Mouse (Mus musculus) granulocyte monocyte progenitor cell, adult 5-6 weeks (primary cell): ENCODE results near the gene Cd300lb. TPM values are rescaled to one million over a fixed set of nuclear protein-coding genes. Genes with fewer than 3 reads are reported as not detected.
"Not testable (repeated sequence)": the region's sequence is repeated elsewhere in the genome, so short reads cannot be mapped to it uniquely, and the experiment has no call there.

ENCODE experiments used
- ATAC-seq: replicated peaks from 2 replicates; pipeline ENCODE4 v1.8.0; 2016; ENCODE audit warnings: mild to moderate bottlenecking, moderate TSS enrichment, inconsistent platforms; ENCODE audit not compliant: poor library complexity, severe bottlenecking
- total RNA-seq, 2 experiments: library from RNA; stranded (forward) in 1 of 2; stranded (reverse) in 1 of 2; fragments of 200-712, 200-1000 nt in 1 of 2; fragments of >200 nt in 1 of 2; fragmentation: Nextera tagmentation in 1 of 2; gene quantifications; 2 replicates each; pipeline ENCODE4 v1.2.3; 2014 to 2017

The Cd300lb gene
- total RNA-seq (2014; fragmentation: Nextera tagmentation) (24.4 and 25.9 TPM in 2 replicates), total RNA-seq (2017) (17.4 and 17.7 TPM in 2 replicates)

DNA sequence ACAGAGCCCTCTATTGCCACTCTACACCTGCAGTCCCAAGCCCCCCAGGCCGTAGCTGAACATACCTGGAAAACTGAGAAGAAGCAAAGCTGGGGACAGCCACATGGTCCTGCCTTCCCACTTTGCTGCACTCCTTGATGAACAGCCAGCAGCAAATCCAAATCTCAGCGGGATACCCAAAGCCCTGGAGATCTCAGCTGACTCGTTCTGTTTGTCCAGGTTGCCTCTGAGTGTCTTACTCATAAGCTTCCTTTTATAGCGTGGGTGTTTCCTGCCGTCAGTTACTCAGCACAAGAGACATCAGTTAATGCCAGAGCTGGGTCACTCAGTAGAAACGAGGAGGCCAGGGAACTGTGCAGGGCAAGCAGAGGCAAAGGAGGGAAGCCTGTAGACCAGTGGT lies at the start of gene Cd300lb:
TSS of gene Cd300lb (minus strand) at position 243 of the 400 bp plus-strand sequence.
- ATAC-seq = peak; percentile 41

DNA sequence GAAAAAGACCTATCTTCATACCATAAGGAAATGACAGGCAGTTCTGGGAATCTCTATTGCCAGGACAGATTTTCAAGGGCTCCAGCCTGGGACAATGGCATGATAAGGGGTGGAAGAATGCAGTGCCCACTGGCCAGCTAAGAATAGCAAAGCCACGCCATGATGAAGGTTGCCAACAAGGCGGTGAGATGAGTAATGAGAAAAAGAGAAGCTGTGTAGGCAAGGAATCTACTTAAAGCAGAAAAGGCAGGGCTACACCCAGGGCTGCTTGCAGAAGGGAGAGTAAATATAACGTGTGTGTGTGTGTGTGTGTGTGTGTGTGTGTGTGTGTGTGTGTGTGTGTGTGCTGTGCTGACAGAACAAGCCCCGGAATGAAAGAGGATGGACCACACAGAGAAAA lies 47.7 kb upstream of the Cd300lb start:
- no peak for ATAC-seq

- no peak for ATAC-seq
Observed at GRCm38 (mm10) chr11:114972726-114973125, 38.5 kb upstream of the Cd300lb start.

GRCm38 (mm10) chr11:114968752-114969207 lies 34.6 kb upstream of the Cd300lb start, which contains the start of gene Cd300c:
Gene Cd300c, minus strand, starts transcription at chr11:114969157.
- peak; percentile 81 for ATAC-seq

GRCm38 (mm10) chr11:114965182-114965828 lies 31.1 kb upstream of the Cd300lb start:
- peak; percentile 91 for ATAC-seq

GRCm38 (mm10) chr11:114960369-114960768 lies 26.2 kb upstream of the Cd300lb start:
- ATAC-seq = peak; percentile 90

- ATAC-seq = no peak
Observed at GRCm38 (mm10) chr11:114933591-114933990, 595 bp downstream of the Cd300lb start.

GRCm38 (mm10) chr11:114931041-114931440 lies 3.1 kb downstream of the Cd300lb start:
- ATAC-seq = peak; percentile 92

- ATAC-seq = peak; percentile 41
Observed at GRCm38 (mm10) chr11:114929581-114929980, 4.6 kb downstream of the Cd300lb start.

- peak; percentile 65; the same call in 1 of the 2 replicates for ATAC-seq
Observed at GRCm38 (mm10) chr11:114923961-114924360, 10.2 kb downstream of the Cd300lb start.

- no peak for ATAC-seq
Observed at GRCm38 (mm10) chr11:114922439-114922838, 11.7 kb downstream of the Cd300lb start.

GRCm38 (mm10) chr11:114917120-114917519 lies 17.1 kb downstream of the Cd300lb start:
- ATAC-seq = peak; percentile 80

DNA sequence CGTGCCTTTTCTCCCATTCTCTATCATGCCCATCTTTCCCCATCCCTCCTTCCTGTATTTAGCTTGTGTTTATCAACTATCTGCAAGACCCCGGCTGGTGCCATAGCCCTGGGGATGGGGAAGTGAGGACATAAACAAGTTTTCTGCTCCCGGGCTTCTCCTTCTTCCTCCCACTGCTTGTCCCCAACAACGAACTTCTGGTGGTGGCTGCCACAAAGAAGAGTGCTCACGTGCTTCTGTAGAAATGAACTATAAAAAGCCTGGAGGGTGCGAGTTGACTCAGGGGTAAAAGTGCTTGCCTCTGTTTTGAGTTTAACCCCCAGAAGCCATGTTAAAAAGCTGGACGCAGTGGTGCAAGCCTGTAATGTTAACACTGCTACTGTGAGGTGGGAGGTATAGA lies 19.2 kb downstream of the Cd300lb start:
- ATAC-seq = peak; percentile 62

DNA sequence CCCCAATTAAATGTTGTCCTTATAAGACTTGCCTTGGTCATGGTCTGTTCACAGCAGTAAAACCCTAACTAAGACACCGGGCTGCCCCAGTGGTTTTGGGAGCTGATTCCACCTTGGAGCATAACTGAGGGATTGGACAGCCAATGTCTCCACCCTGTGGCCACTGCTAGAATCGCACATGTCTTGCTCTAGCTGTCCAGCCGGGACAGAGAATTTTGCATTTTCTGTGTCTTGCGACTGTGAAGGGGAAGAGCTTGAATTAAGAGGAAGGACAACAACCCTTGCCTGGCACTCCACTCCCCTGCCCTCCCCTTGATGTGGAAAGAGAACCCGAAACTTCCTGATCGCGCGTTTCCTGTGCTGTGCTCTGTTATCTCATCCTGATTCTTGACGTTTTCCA lies 21.3 kb downstream of the Cd300lb start:
- peak; percentile 75 for ATAC-seq

GRCm38 (mm10) chr11:114909538-114909937 lies 24.6 kb downstream of the Cd300lb start:
- not testable (repeated sequence) for ATAC-seq

GRCm38 (mm10) chr11:114908086-114908485 lies 26.1 kb downstream of the Cd300lb start:
- peak; percentile 17 for ATAC-seq

DNA sequence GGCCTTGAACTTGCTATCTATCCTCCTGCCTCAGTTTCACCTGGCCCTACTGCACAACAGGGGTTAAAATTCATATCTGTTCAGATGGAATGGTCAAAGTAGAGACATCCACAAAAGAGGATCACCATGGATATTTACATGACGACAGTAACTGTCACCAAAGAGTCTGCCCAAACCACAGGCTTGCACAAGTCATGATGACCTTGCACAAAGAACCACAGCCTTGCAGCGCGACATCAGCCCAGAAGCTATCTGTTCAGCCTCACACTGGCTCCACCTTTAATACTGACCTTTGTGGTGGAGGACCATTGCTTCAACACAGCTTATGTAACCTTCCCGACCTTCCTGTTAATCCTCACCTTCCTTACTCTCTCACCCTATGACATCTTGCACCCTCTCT lies 26.6 kb downstream of the Cd300lb start:
- peak; percentile 91 for ATAC-seq

DNA sequence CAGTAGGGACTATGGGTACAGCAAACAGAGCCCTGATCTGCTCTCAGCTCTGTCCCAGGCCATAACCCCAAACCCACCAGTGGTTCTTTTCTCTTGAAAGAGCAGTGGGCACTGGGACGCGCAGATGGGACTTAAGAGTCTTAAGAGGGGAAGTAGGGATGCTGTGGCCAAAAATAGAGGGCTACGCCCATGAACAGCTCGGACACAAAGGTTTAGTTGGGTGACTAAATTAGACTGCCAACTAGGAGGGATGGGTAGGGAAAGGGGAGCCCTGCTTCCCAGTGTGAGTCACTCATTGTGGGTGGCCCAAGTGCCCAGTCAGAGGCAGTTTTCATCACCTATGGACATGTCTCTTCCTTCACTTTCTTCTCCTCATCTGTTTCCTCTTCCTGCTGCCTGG lies 31.0 kb downstream of the Cd300lb start:
- peak; percentile 28 for ATAC-seq

GRCm38 (mm10) chr11:114898026-114898425 lies 36.2 kb downstream of the Cd300lb start:
- ATAC-seq = peak; percentile 94

GRCm38 (mm10) chr11:114896085-114896484 lies 38.1 kb downstream of the Cd300lb start:
- no peak for ATAC-seq

DNA sequence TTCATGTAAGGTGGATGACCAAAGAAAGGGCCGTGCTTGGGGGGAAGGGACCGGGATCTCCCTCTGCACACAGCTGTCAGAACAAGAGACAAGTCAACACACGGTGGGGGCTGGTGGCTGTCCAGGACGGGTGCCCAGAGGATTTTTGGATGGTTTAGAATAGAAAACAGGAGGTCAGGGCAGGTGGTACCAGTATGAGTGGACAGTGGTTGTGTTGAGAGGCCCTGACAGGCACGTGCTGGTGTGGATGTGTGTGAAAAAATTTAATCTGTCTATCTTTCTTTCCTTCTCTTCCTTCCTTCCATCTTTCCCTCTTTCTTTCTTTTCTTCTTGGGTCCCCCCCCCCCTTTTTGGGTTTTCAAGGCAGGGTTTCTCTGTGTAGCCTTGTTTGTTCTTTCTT lies 43.6 kb downstream of the Cd300lb start:
- ATAC-seq = no peak; the same call in 1 of the 2 replicates

DNA sequence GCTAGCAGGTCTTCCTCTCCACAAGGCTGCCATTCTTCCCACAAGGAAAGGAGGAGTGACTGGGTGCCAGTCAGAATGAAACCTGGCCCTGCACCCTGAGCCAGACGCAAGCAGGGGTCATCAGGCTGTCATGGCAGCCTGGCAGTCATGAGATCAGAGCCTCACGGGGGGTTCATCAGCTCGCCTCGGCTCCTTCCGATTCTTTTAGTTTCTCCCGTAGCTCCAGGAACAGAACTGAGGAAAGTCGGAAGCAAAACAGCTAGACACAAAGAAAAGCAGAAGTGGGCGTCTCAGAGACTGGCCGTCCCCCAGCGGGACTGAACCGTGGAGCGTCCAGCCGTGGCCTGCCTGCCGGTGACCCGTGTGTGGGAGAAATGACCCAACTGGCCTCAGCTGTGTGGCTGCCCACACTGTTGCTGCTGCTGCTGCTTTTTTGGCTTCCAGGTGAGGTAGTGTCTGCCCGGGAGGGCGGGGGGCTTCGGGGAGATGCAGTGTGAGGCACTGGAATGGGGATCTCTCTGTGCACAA lies 44.1 kb downstream of the Cd300lb start, which contains the start of gene Cd300a:
TSS of gene Cd300a (plus strand) at position 51 of the 528 bp plus-strand sequence.
- peak; percentile 88 for ATAC-seq
